Mouse (Mus musculus) embryonic facial prominence, embryonic 15.5 days (tissue): ENCODE results near the gene Gse1. TPM values are rescaled to one million over a fixed set of nuclear protein-coding genes. Genes with fewer than 3 reads are reported as not detected.

ENCODE experiments used
- ATAC-seq: fragments of 200-750 bp; cut with Nextera tagmentation; 2 replicates; pipeline ENCODE4 v1.8.0; 2017; ENCODE audit warnings: low read depth, moderate TSS enrichment; ENCODE audit not compliant: insufficient number of reproducible peaks, low FRiP score, low TSS enrichment
- H3K27ac ChIP-seq: fragments of 300-500 bp; sonication (generic); replicated peaks from 2 replicates; pipeline ENCODE4 v1.5.1; 2015; ENCODE audit warnings: mild to moderate bottlenecking, inconsistent platforms
- H3K27me3 ChIP-seq: fragments of 300-500 bp; sonication (generic); 2 replicates; pipeline ENCODE4 v1.6.1; 2015; ENCODE audit warnings: inconsistent platforms
- H3K36me3 ChIP-seq: fragments of 300-500 bp; sonication (generic); 2 replicates; pipeline ENCODE4 v1.6.1; 2015; ENCODE audit warnings: mild to moderate bottlenecking, inconsistent platforms
- H3K4me1 ChIP-seq: fragments of 300-500 bp; sonication (generic); 2 replicates; pipeline ENCODE4 v1.6.1; 2015; ENCODE audit warnings: inconsistent platforms
- H3K4me2 ChIP-seq: fragments of 300-500 bp; sonication (generic); replicated peaks from 2 replicates; pipeline ENCODE4 v1.6.1; 2015; ENCODE audit warnings: mild to moderate bottlenecking, inconsistent platforms
- H3K4me3 ChIP-seq: fragments of 300-500 bp; sonication (generic); replicated peaks from 2 replicates; pipeline ENCODE4 v1.5.1; 2015; ENCODE audit warnings: mild to moderate bottlenecking, inconsistent platforms
- H3K9ac ChIP-seq: fragments of 300-500 bp; sonication (generic); 2 replicates; pipeline ENCODE4 v1.6.1; 2015; ENCODE audit warnings: inconsistent platforms
- H3K9me3 ChIP-seq: fragments of 300-500 bp; sonication (generic); replicated peaks from 2 replicates; pipeline ENCODE4 v1.6.1; 2016; ENCODE audit warnings: inconsistent platforms
- WGBS: fragments of 180-500 bp; shearing (Covaris S2); methylation state at CpG from one replicate; pipeline ENCODE4 v1.1.7; 2015; 5-methylcytosine and 5-hydroxymethylcytosine counted together
- polyA plus RNA-seq: library from polyadenylated mRNA; unstranded; fragments of >200 nt; fragmentation: Nextera tagmentation; extraction: Ambion mirVana; gene quantifications from 2 replicates; pipeline ENCODE4 v1.2.1, GENCODE M21; 2015

The Gse1 gene
- polyA plus RNA-seq, result 11.1 and 12.0 TPM in 2 replicates

DNA sequence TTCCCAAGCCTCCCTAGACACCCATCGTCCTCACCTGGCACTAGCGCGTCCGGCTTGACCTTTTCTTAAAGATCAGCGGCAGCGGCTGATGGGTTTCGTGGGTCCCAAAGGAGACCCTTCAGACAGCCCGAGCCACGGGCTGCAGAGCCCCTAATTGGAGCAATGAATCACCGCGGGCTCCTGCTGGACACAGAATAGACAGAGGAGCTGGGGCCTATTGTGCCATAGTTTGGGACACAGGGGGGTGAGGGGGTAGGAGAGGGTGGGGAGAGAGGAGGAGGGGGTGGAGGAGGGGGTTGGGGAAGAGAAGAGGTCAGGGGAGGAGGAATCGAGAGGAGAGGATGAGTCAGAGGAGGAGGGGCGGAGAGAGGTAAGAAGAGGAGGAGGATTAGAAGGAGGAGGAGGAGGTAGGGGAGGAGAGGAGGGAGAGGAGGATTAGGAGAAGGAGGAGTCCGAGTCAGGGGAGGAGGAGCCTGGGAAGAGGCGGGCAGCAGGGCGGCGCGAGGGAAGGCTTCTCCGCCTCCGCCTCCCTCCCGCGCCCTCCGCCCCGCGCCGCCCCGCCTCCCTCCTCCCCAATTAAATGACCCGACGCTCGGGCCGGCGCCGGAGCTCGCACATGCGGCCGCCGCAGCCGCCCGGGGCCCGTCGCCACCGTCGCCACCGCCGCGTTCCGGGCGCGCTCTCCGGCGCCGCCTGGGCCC, at the start of gene Gse1:
Gene Gse1 (plus strand): TSS at position 566 of the 701 bp plus-strand sequence.
- ATAC-seq, result peak; percentile 83
- peak within 1 kb of the TSS; percentile 57 for H3K9ac ChIP-seq
- H3K36me3 ChIP-seq, result no peaks in the 10 kb centered on the region
- no peaks in the 10 kb centered on the region for H3K9me3 ChIP-seq
- 2% methylated on average over 42 of the region's 52 CpGs for WGBS
- H3K4me3 ChIP-seq, result peak within 1 kb of the TSS; percentile 65
- peaks cover 83% of the 10 kb centered on the region for H3K4me1 ChIP-seq
- peak within 1 kb of the TSS; percentile 97 for H3K4me2 ChIP-seq
- peak within 1 kb of the TSS; percentile 70 for H3K27ac ChIP-seq
- H3K27me3 ChIP-seq, result no peaks in the 10 kb centered on the region

DNA sequence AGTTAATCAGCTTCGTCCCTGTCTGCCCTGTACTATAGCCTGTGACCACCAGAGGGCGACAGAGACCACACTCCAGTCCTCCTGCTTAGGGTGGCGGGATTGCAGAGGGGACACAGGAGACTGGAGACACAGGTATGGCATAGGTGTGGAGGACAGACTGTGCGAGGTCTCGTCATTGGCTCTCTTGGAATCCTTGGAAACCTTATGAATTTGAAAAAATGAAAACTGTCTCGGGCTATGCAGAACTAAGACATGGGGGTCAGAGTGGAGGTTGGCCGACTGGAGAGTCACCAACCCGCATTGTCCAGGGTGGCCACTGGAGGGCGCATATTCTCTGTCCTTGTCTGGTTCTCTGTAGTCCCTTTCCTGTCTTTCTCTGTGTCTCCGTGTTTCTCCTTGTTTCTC, 49.2 kb upstream of the Gse1 start:
- peak overlapping the region; percentile 24 for H3K4me3 ChIP-seq
- under 1% methylated on average over 10 of the region's 10 CpGs for WGBS
- no peaks in the 10 kb centered on the region for H3K36me3 ChIP-seq
- H3K4me2 ChIP-seq, result peak overlapping the region; percentile 62
- H3K9ac ChIP-seq, result no peak overlapping the region
- peak; percentile 56 for ATAC-seq
- peaks cover 23% of the 10 kb centered on the region for H3K27me3 ChIP-seq
- H3K9me3 ChIP-seq, result no peaks in the 10 kb centered on the region
- H3K4me1 ChIP-seq, result peaks cover 43% of the 10 kb centered on the region
- H3K27ac ChIP-seq, result no peak overlapping the region

GRCm38 (mm10) chr8:120180445-120180970, 47.7 kb upstream of the Gse1 start:
- Histone ChIP-seq H3K4me2 (no peak overlapping the region), H3K27me3 (peaks cover 15% of the 10 kb centered on the region), H3K9ac (no peak overlapping the region), H3K27ac (no peak overlapping the region), H3K4me1 (peaks cover 58% of the 10 kb centered on the region), H3K9me3 (no peaks in the 10 kb centered on the region), H3K36me3 (no peaks in the 10 kb centered on the region), H3K4me3 (no peak overlapping the region)
- ATAC-seq, result no peak
- 42% methylated on average over 7 of the region's 7 CpGs for WGBS

DNA sequence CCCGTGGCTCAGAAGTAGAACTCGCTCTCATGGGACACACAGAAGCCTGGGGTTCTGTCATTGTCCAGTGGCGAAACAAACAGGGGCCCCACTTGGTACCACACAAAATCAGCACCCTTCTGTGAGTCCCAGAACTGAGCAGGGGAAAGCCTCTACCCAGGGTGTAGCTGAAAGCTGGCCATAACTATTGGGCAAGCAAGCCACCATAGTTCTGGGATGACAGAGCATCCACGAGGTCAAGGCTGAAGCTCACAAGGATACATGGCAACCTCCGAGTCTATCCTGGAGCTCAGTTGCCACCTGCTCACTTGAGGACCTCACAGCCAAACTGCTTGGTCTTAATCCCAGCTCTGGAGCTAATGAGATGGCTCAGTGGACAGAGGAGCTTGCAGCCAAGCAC, 47.0 kb upstream of the Gse1 start:
- ATAC-seq, result no peak
- H3K4me1 ChIP-seq, result peaks cover 66% of the 10 kb centered on the region
- no peaks in the 10 kb centered on the region for H3K36me3 ChIP-seq
- no peak overlapping the region for H3K9ac ChIP-seq
- 86% methylated on average over 5 of the region's 5 CpGs for WGBS
- H3K4me3 ChIP-seq, result no peak overlapping the region
- no peaks in the 10 kb centered on the region for H3K9me3 ChIP-seq
- no peak overlapping the region for H3K27ac ChIP-seq
- no peak overlapping the region for H3K4me2 ChIP-seq
- peaks cover 9% of the 10 kb centered on the region for H3K27me3 ChIP-seq

- no peak overlapping the region for H3K4me3 ChIP-seq
- WGBS, result 71% methylated on average over 4 of the region's 4 CpGs
- H3K4me1 ChIP-seq, result peaks cover 68% of the 10 kb centered on the region
- no peak overlapping the region for H3K4me2 ChIP-seq
- no peak for ATAC-seq
- no peaks in the 10 kb centered on the region for H3K36me3 ChIP-seq
- H3K27me3 ChIP-seq, result peaks cover 6% of the 10 kb centered on the region; the same call in 1 of the 2 replicates
- no peak overlapping the region for H3K27ac ChIP-seq
- no peak overlapping the region for H3K9ac ChIP-seq
- H3K9me3 ChIP-seq, result no peaks in the 10 kb centered on the region
Measured at GRCm38 (mm10) chr8:120181861-120182414, 46.3 kb upstream of the Gse1 start.

DNA sequence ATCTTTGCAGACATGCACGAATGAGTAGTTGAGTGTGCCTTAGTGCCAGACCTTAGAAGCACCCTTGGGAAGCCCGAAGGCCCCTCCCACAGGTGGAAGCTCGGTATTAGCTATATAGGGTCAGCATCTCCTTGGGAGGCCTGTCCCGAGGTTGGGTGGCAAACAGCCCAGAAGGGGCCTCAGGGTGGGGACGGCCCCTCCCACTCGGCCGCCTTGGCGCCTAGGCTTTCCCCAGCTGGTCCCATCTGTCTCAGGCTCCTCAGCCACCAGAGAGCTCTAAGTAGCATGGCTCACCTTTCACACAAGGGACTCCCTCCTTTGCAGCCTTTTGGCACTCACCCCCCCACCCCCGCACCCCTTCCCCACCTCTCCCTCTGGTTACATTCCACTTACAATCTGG, 43.9 kb upstream of the Gse1 start:
- Histone ChIP-seq H3K4me2 (no peak overlapping the region), H3K4me3 (no peak overlapping the region)

GRCm38 (mm10) chr8:120184850-120185792, 43.1 kb upstream of the Gse1 start:
- H3K36me3 ChIP-seq, result no peaks in the 10 kb centered on the region
- peaks cover 51% of the 10 kb centered on the region for H3K4me1 ChIP-seq
- H3K9ac ChIP-seq, result no peak overlapping the region
- H3K9me3 ChIP-seq, result no peaks in the 10 kb centered on the region
- H3K27ac ChIP-seq, result peak overlapping the region; percentile 76
- 18% methylated on average over 17 of the region's 17 CpGs for WGBS
- peak; percentile 52; the same call in 1 of the 2 replicates for ATAC-seq
- 0 out of 2 replicates have a peak overlapping the region, but pooled peaks have one; percentile 2 for H3K4me3 ChIP-seq
- H3K27me3 ChIP-seq, result no peaks in the 10 kb centered on the region
- peak overlapping the region; percentile 30; the same call in 1 of the 2 replicates for H3K4me2 ChIP-seq

More for the DNA sequence above, 43.9 kb upstream of the Gse1 start:
- Histone ChIP-seq H3K27me3 (no peaks in the 10 kb centered on the region), H3K4me1 (peaks cover 50% of the 10 kb centered on the region), H3K9ac (no peak overlapping the region), H3K27ac (peak overlapping the region; percentile 58; the same call in 1 of the 2 replicates), H3K9me3 (no peaks in the 10 kb centered on the region), H3K36me3 (no peaks in the 10 kb centered on the region)
- ATAC-seq, result peak; percentile 60
- WGBS, result 18% methylated on average over 9 of the region's 9 CpGs

DNA sequence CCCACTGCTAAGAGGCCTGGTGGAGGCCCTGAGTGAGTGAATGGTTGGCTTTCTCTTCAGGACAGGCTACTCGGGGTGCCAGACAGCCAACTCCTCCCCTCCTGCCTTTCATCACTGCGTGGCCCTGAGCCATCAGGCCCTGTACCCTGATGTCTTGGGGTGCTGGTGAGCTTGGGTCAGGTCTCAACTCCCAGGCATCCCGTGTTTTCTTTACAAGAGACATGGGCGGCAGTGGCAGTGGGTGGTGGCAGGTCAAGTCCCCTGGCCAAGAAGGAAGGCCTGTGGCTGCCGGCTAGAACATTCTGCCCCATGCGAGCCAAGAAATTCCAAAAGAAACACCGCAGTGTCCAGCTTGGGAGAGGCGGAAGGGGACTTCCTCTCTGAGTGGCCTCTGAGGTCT, 41.8 kb upstream of the Gse1 start:
- H3K4me1 ChIP-seq, result peaks cover 57% of the 10 kb centered on the region

GRCm38 (mm10) chr8:120188510-120188909, 39.7 kb upstream of the Gse1 start:
- no peak overlapping the region for H3K4me3 ChIP-seq
- H3K4me1 ChIP-seq, result peaks cover 62% of the 10 kb centered on the region
- H3K36me3 ChIP-seq, result no peaks in the 10 kb centered on the region
- WGBS, result 71% methylated on average over 6 of the region's 6 CpGs
- H3K27me3 ChIP-seq, result no peaks in the 10 kb centered on the region
- H3K4me2 ChIP-seq, result no peak overlapping the region
- no peaks in the 10 kb centered on the region for H3K9me3 ChIP-seq
- H3K9ac ChIP-seq, result no peak overlapping the region
- ATAC-seq, result no peak
- no peak overlapping the region for H3K27ac ChIP-seq

More for the DNA sequence above, 41.8 kb upstream of the Gse1 start:
- no peaks in the 10 kb centered on the region for H3K9me3 ChIP-seq
- no peak overlapping the region for H3K4me3 ChIP-seq
- H3K9ac ChIP-seq, result no peak overlapping the region
- no peaks in the 10 kb centered on the region for H3K36me3 ChIP-seq
- H3K27ac ChIP-seq, result no peak overlapping the region
- no peak for ATAC-seq
- WGBS, result 70% methylated on average over 8 of the region's 8 CpGs
- no peaks in the 10 kb centered on the region for H3K27me3 ChIP-seq
- H3K4me2 ChIP-seq, result no peak overlapping the region

DNA sequence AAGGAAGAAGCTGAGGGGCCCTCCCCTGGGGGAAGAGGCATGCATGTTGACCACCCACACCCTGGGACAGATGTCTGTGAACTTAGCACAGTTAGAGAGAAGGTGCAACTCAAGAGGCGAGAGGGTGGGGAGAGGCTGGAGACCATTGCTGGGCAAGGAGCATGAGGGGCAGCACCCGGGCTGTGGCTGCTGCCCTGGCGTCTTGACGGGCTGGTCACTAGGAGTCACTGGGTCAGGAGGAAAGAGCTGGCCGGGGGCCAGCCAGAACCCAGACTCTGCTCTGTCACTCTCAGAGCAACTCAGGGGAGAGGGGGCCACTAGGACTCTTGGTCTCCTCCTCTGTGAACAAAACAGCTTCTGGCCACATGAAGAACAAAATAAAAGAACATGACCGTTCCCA, 38.8 kb upstream of the Gse1 start:
- no peaks in the 10 kb centered on the region for H3K9me3 ChIP-seq
- 80% methylated on average over 6 of the region's 6 CpGs for WGBS
- H3K4me2 ChIP-seq, result no peak overlapping the region
- H3K27ac ChIP-seq, result 0 out of 2 replicates have a peak overlapping the region, but pooled peaks have one; percentile 3
- no peak overlapping the region for H3K4me3 ChIP-seq
- no peaks in the 10 kb centered on the region for H3K36me3 ChIP-seq
- peaks cover 54% of the 10 kb centered on the region for H3K4me1 ChIP-seq
- H3K9ac ChIP-seq, result no peak overlapping the region
- H3K27me3 ChIP-seq, result no peaks in the 10 kb centered on the region
- no peak for ATAC-seq
